Mouse (Mus musculus): ENCODE results near the gene 4932438H23Rik. TPM values are rescaled to one million over a fixed set of nuclear protein-coding genes. Genes with fewer than 3 reads are reported as not detected.

Gene 4932438H23Rik
- total and polyA plus RNA-seq, 3 experiments: 0.07 to 4.6 (median 0.98) TPM

DNA sequence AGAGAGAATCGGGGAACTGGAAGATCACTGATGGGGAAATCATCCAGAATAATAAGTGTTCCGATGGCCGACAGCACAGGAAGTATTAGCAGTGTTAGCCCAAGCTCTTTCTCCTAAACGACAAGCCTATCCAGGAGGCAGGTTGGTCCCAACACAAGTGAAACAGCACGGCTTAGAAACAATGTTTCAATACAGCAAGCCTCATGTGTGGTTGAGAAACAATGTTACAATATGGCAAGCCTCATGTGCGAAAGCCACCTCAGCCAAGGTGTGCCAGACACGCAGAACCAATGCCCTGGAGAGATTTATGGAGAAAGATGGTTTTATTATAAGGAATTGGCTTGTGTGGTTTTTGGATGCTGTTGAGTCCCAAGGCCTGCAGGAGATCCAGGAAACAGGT is 43.2 kb upstream of the 4932438H23Rik start:
- Histone ChIP-seq H3K4me1 (ENCODE audit: insufficient read depth, low read depth, low read length) (no peaks in the 10 kb centered on the region), H3K36me3 (replicated peaks) (no peaks in the 10 kb centered on the region), H3K4me3 (ENCODE audit: low read depth, low read length) (no peak overlapping the region), H3K9me3 (replicated peaks) (peaks cover 3% of the 10 kb centered on the region; the same call in 1 of the 2 replicates), H3K27me3 (ENCODE audit: insufficient read depth, low read length) (peaks cover 3% of the 10 kb centered on the region; the same call in 1 of the 2 replicates)
- ATAC-seq (ENCODE audit: extremely low read depth, insufficient number of reproducible peaks, low FRiP score, poor library complexity, severe bottlenecking) (no peak), DNase-seq (ENCODE audit: low spot score) (no peak)
- TF ChIP-seq GATA1 (IDR thresholded peaks at IDR 0.05; ENCODE audit: borderline replicate concordance, low read length) (no peak), TAL1 (conservative IDR thresholded peaks at IDR 0.05; ENCODE audit: low read depth, low read length) (no peak), POLR2AphosphoS5 (IDR thresholded peaks at IDR 0.05; ENCODE audit: insufficient replicate concordance, low read depth, low read length) (no peak), GATA2 (IDR thresholded peaks at IDR 0.05; ENCODE audit: borderline replicate concordance, low read depth, low read length) (no peak), CTCF (IDR thresholded peaks at IDR 0.05; ENCODE audit: low read depth, low read length) (no peak)

DNA sequence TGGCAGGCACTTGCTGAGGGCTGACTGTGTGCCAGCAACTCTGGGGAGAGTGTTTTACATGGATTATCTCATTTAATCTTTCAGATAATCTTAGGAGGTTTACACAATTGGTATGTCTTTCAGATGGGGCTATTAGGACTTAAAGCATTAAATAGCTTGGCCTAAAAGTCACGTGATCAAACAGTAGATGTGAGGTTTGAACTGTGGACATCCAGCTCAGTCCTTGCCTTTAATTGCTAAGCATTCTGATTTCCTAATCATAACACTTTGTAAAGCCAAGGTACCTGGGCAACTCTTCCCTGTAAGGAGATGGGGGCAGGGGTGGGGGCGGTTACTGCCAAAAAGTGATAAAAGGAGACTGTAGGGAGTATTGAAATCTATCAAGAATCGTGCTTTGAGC is 41.7 kb upstream of the 4932438H23Rik start:
- TF ChIP-seq TAL1 (conservative IDR thresholded peaks at IDR 0.05; ENCODE audit: low read depth, low read length): no peak
- no peak for TF ChIP-seq GATA2 (IDR thresholded peaks at IDR 0.05; ENCODE audit: borderline replicate concordance, low read depth, low read length)
- no peak for TF ChIP-seq CTCF (IDR thresholded peaks at IDR 0.05; ENCODE audit: low read depth, low read length)
- no peak for TF ChIP-seq GATA1 (IDR thresholded peaks at IDR 0.05; ENCODE audit: borderline replicate concordance, low read length)
- no peak for TF ChIP-seq POLR2AphosphoS5 (IDR thresholded peaks at IDR 0.05; ENCODE audit: insufficient replicate concordance, low read depth, low read length)
- Histone ChIP-seq H3K4me1 (ENCODE audit: insufficient read depth, low read depth, low read length) (no peaks in the 10 kb centered on the region), H3K36me3 (replicated peaks) (no peaks in the 10 kb centered on the region), H3K27me3 (ENCODE audit: insufficient read depth, low read length) (peaks cover 3% of the 10 kb centered on the region; the same call in 1 of the 2 replicates), H3K4me3 (ENCODE audit: low read depth, low read length) (no peak overlapping the region), H3K9me3 (replicated peaks) (peaks cover 3% of the 10 kb centered on the region; the same call in 1 of the 2 replicates)
- DNase-seq (ENCODE audit: low spot score) (no peak), ATAC-seq (ENCODE audit: extremely low read depth, insufficient number of reproducible peaks, low FRiP score, poor library complexity, severe bottlenecking) (no peak)

DNA sequence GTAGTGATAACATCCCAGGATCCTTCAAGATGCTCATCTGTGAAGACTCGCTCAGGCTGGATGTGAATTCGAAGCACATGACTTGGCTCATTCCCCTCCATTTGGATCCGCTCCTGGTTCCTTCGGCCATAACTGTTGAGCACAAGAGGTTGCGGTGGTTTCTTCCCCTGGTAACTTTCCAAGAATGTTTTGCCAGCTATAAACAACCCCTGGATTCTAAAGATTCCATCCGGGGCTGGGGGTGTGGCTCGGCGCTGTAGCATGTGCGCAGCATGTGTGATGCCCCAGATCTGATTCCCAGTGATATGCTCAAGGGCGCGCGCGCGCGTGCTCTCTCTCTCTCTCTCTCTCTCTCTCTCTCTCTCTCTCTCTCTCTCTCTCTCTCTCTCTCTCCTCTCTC is 35.0 kb upstream of the 4932438H23Rik start:
- H3K27me3 ChIP-seq (ENCODE audit: insufficient read depth, low read length): peaks cover 3% of the 10 kb centered on the region; the same call in 1 of the 2 replicates
- TF ChIP-seq GATA1 (IDR thresholded peaks at IDR 0.05; ENCODE audit: borderline replicate concordance, low read length) (no peak), TAL1 (conservative IDR thresholded peaks at IDR 0.05; ENCODE audit: low read depth, low read length) (no peak), POLR2AphosphoS5 (IDR thresholded peaks at IDR 0.05; ENCODE audit: insufficient replicate concordance, low read depth, low read length) (no peak), CTCF (IDR thresholded peaks at IDR 0.05; ENCODE audit: low read depth, low read length) (no peak), GATA2 (IDR thresholded peaks at IDR 0.05; ENCODE audit: borderline replicate concordance, low read depth, low read length) (no peak)
- no peak for DNase-seq (ENCODE audit: low spot score)
- H3K4me3 ChIP-seq (ENCODE audit: low read depth, low read length): no peak overlapping the region
- no peak for ATAC-seq (ENCODE audit: extremely low read depth, insufficient number of reproducible peaks, low FRiP score, poor library complexity, severe bottlenecking)
- H3K36me3 ChIP-seq (replicated peaks): no peaks in the 10 kb centered on the region
- H3K9me3 ChIP-seq (replicated peaks): no peaks in the 10 kb centered on the region
- H3K4me1 ChIP-seq (ENCODE audit: insufficient read depth, low read depth, low read length): no peaks in the 10 kb centered on the region

DNA sequence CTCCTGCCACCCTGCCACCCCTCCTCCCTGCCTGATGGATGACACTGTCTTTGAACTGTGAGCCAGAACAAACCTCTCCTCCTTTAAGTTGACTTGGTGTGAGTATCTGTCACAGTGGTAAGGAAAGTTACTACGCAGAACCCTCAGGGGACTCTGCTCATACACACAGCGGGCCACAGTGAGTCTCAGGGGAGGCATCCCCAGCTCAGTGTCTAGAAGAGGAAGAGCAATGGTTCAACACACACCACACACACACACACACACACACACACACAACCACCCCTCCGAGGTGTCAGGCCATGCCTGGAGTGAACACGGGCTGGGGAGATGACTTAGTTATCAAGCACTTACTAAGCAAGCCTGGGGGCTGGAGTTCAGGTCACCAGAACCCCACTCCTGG is 33.5 kb upstream of the 4932438H23Rik start:
- H3K4me1 ChIP-seq (ENCODE audit: insufficient read depth, low read depth, low read length): no peaks in the 10 kb centered on the region
- no peaks in the 10 kb centered on the region for H3K36me3 ChIP-seq (replicated peaks)
- H3K27me3 ChIP-seq (ENCODE audit: insufficient read depth, low read length): peaks cover 5% of the 10 kb centered on the region; the same call in 1 of the 2 replicates
- no peak overlapping the region for H3K4me3 ChIP-seq (ENCODE audit: low read depth, low read length)
- ATAC-seq (ENCODE audit: extremely low read depth, insufficient number of reproducible peaks, low FRiP score, poor library complexity, severe bottlenecking) (no peak), DNase-seq (ENCODE audit: low spot score) (no peak)
- no peaks in the 10 kb centered on the region for H3K9me3 ChIP-seq (replicated peaks)
- no peak for TF ChIP-seq GATA2 (IDR thresholded peaks at IDR 0.05; ENCODE audit: borderline replicate concordance, low read depth, low read length)
- no peak for TF ChIP-seq POLR2AphosphoS5 (IDR thresholded peaks at IDR 0.05; ENCODE audit: insufficient replicate concordance, low read depth, low read length)
- no peak for TF ChIP-seq TAL1 (conservative IDR thresholded peaks at IDR 0.05; ENCODE audit: low read depth, low read length)
- no peak for TF ChIP-seq GATA1 (IDR thresholded peaks at IDR 0.05; ENCODE audit: borderline replicate concordance, low read length)
- no peak for TF ChIP-seq CTCF (IDR thresholded peaks at IDR 0.05; ENCODE audit: low read depth, low read length)

DNA sequence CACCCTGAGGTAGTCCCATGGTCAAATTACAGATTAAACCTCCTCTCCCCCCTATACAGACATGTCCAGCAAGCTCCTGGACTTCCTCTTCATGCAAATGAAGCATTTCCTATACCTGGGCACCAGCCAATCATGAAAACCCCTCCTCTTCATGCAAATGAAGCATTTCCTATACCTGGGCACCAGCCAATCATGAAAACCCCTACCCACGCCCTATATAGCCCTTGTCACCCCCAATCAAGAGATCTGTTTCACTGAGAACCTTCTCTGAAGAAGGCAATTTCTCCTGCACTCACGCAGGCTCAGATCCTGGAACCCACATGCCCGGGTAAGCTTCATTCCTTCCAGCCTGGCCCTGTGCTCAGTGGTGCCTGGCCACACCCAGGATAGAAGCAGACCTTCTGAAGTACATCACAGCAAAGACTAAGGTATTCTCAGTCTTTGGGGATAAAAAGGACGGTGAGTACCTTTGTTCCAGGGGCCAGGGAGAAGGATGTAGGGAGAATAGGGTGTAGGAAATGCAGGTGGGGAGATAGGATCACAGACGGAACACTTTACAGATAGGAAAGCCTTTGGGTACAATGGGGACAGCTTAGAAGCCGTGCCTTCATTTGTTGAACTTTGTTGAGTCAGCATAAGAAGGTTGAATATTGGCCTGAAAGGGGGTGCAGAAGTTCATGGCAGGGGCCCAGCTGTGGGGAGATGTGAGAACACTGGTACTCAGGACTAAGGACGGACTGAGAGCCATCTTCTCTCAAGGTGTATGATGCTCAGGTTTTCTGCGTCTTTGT is 32.0 kb upstream of the 4932438H23Rik start:
- Histone ChIP-seq H3K36me3 (replicated peaks) (no peaks in the 10 kb centered on the region), H3K4me3 (ENCODE audit: low read depth, low read length) (no peak overlapping the region), H3K4me1 (ENCODE audit: insufficient read depth, low read depth, low read length) (no peaks in the 10 kb centered on the region), H3K9me3 (replicated peaks) (no peaks in the 10 kb centered on the region), H3K27me3 (ENCODE audit: insufficient read depth, low read length) (peaks cover 10% of the 10 kb centered on the region; the same call in 1 of the 2 replicates)
- DNase-seq (ENCODE audit: low spot score) (no peak), ATAC-seq (ENCODE audit: extremely low read depth, insufficient number of reproducible peaks, low FRiP score, poor library complexity, severe bottlenecking) (no peak)
- TF ChIP-seq GATA2 (IDR thresholded peaks at IDR 0.05; ENCODE audit: borderline replicate concordance, low read depth, low read length): no peak
- TF ChIP-seq POLR2AphosphoS5 (IDR thresholded peaks at IDR 0.05; ENCODE audit: insufficient replicate concordance, low read depth, low read length): no peak
- no peak for TF ChIP-seq GATA1 (IDR thresholded peaks at IDR 0.05; ENCODE audit: borderline replicate concordance, low read length)
- no peak for TF ChIP-seq CTCF (IDR thresholded peaks at IDR 0.05; ENCODE audit: low read depth, low read length)
- TF ChIP-seq TAL1 (conservative IDR thresholded peaks at IDR 0.05; ENCODE audit: low read depth, low read length): no peak

DNA sequence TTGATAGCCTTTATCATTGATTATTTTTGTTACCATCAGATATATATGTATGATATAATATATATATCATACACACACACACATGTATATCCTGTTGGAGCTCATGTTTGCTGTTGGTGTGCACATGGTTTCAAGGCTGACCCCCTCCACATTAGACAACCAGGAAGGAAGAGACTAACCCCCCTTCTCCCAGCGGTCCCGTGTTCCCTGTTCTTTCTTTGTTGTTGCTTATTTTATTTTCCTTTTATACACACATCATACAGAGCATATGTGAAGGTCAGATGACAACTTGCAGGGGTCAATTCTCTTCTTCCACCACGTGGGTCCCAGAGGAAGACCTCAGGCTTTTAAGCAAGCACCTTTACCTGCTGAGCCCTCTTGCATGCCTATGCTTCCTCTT is 29.3 kb upstream of the 4932438H23Rik start:
- Histone ChIP-seq H3K36me3 (replicated peaks) (no peaks in the 10 kb centered on the region), H3K9me3 (replicated peaks) (no peaks in the 10 kb centered on the region), H3K27me3 (ENCODE audit: insufficient read depth, low read length) (peaks cover 14% of the 10 kb centered on the region; the same call in 1 of the 2 replicates), H3K4me1 (ENCODE audit: insufficient read depth, low read depth, low read length) (no peaks in the 10 kb centered on the region), H3K4me3 (ENCODE audit: low read depth, low read length) (no peak overlapping the region)
- ATAC-seq (ENCODE audit: extremely low read depth, insufficient number of reproducible peaks, low FRiP score, poor library complexity, severe bottlenecking) (no peak), DNase-seq (ENCODE audit: low spot score) (no peak)
- TF ChIP-seq GATA2 (IDR thresholded peaks at IDR 0.05; ENCODE audit: borderline replicate concordance, low read depth, low read length) (no peak), CTCF (IDR thresholded peaks at IDR 0.05; ENCODE audit: low read depth, low read length) (no peak), TAL1 (conservative IDR thresholded peaks at IDR 0.05; ENCODE audit: low read depth, low read length) (no peak), GATA1 (IDR thresholded peaks at IDR 0.05; ENCODE audit: borderline replicate concordance, low read length) (no peak), POLR2AphosphoS5 (IDR thresholded peaks at IDR 0.05; ENCODE audit: insufficient replicate concordance, low read depth, low read length) (no peak)
